Comparison of ENCODE assay signal across 21 mouse cellular contexts in the genomic region with DNA sequence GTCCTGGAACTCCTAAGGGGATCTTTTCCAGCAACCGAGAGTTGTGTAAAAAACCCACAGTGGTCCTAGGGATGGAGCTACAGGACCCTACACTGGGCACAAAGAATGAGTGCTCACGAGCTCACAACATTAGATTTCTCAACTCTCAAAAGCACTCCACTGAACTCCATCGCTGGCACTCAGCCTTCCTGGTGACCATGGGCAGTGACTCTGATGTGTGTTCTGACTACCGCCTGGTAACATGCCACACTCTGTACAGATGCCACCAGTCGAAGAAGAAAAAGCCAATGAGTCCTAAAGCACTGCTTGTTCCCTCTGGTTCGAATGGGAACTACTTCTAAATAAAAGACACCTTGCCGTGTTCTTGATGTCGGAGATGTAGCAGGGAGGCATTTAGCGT.
DNase-seq lines count a peak whose midpoint lies in the region; ATAC-seq and TF ChIP-seq lines count a peak whose summit lies in the region.
"Had no signal": no experiment of that assay in that cellular context is flagged by ENCODE, and none has a peak within 500 bp of the region (broad histone marks: within the 10 kb centered on the region; RNA-seq: fewer than 3 reads in every experiment).

No protein-coding gene starts in this region.

- no peaks in the 10 kb centered on the region for H3K27me3 ChIP-seq in lung, postnatal 0 days (replicated peaks; ENCODE audit: insufficient read depth, low read length)
- H3K27me3 ChIP-seq: embryonic facial prominence, embryonic 12.5 days; hindbrain, embryonic 12.5 days; hindbrain, embryonic 15.5 days had no signal

- peak; percentile 44 for ATAC-seq in lung, postnatal 0 days
- ATAC-seq: CD4-positive, CD25-positive, alpha-beta regulatory T cell, adult 4 months; forebrain, embryonic 14.5 days; forebrain, postnatal 0 days had no signal

- peak; percentile 63 for DNase-seq in adrenal gland, postnatal 14 days
- DNase-seq in adrenal gland, adult 18-20 months (ENCODE audit: low spot score in 2 of 2), result no peak
- DNase-seq in lung, postnatal 0 days (ENCODE audit: low spot score), result peak; percentile 31
- no peak for DNase-seq in lung, postnatal 10 days
- DNase-seq in adrenal gland, postnatal 36 days, result peak; percentile 16 to 43
- DNase-seq in layer of hippocampus, adult 18-20 months (ENCODE audit: low spot score in 2 of 2), result no peak
- DNase-seq: cerebellum, adult 11 months; cerebellum, adult 2 months; cerebellum, adult 9-11 months; cerebellum, postnatal 25 days; forebrain, postnatal 0 days; gastrocnemius, adult 2 months; gastrocnemius, postnatal 14 days; heart, adult 11 months had no signal

- no peak overlapping the region for H3K27ac ChIP-seq in lung, postnatal 0 days (ENCODE audit: low read length)
- H3K27ac ChIP-seq: embryonic facial prominence, embryonic 12.5 days; embryonic facial prominence, embryonic 15.5 days; gastrocnemius, adult 2 months; hindbrain, embryonic 12.5 days; hindbrain, embryonic 15.5 days had no signal

- 80% methylated on average over 9 of the region's 9 CpGs for WGBS in lung, postnatal 0 days

- H3K4me2 ChIP-seq in lung, postnatal 0 days (replicated peaks; ENCODE audit: low read depth, low read length), result no peak overlapping the region
- H3K4me2 ChIP-seq: embryonic facial prominence, embryonic 12.5 days; embryonic facial prominence, embryonic 15.5 days; heart, embryonic 11.5 days; hindbrain, embryonic 12.5 days; hindbrain, embryonic 15.5 days had no signal

- no peak for TF ChIP-seq EP300 in lung, postnatal 0 days (IDR thresholded peaks at IDR 0.05)

- no peaks in the 10 kb centered on the region for H3K36me3 ChIP-seq in lung, postnatal 0 days (ENCODE audit: insufficient read depth, low read length)
- H3K36me3 ChIP-seq: embryonic facial prominence, embryonic 15.5 days; hindbrain, embryonic 12.5 days; hindbrain, embryonic 15.5 days had no signal

- H3K4me3 ChIP-seq in lung, postnatal 0 days (ENCODE audit: low read depth, low read length), result no peak overlapping the region
- H3K4me3 ChIP-seq: embryonic facial prominence, embryonic 12.5 days; embryonic facial prominence, embryonic 15.5 days; gastrocnemius, adult 2 months; hindbrain, embryonic 12.5 days; hindbrain, embryonic 15.5 days had no signal

- no peaks in the 10 kb centered on the region for H3K9me3 ChIP-seq in lung, postnatal 0 days (ENCODE audit: low read length)
- H3K9me3 ChIP-seq: embryonic facial prominence, embryonic 12.5 days; embryonic facial prominence, embryonic 15.5 days; hindbrain, embryonic 12.5 days; hindbrain, embryonic 15.5 days had no signal

- H3K9ac ChIP-seq in lung, postnatal 0 days (replicated peaks; ENCODE audit: low read depth), result no peak overlapping the region
- H3K9ac ChIP-seq: embryonic facial prominence, embryonic 12.5 days; embryonic facial prominence, embryonic 15.5 days; forebrain, postnatal 0 days; hindbrain, embryonic 12.5 days; hindbrain, embryonic 15.5 days had no signal

- no peaks in the 10 kb centered on the region for H3K4me1 ChIP-seq in lung, postnatal 0 days (ENCODE audit: insufficient read depth, low read depth, low read length)
- H3K4me1 ChIP-seq: hindbrain, embryonic 12.5 days; hindbrain, embryonic 15.5 days had no signal

- TF ChIP-seq CTCF in lung, postnatal 0 days (IDR thresholded peaks at IDR 0.05), result no peak

Comparison
In these comparisons a context has a peak if more than half of its experiments do, and no peak if none do; other contexts are left out.
1. DNase-seq: peak in adrenal gland, postnatal 14 days (single experiment), lung, postnatal 0 days (single experiment) and adrenal gland, postnatal 36 days (2 of 2); none in adrenal gland, adult 18-20 months (0 of 2), lung, postnatal 10 days (single experiment) and layer of hippocampus, adult 18-20 months (0 of 2).